Mouse (Mus musculus): ENCODE measurements around the gene Myl6. TPM values are rescaled to one million over a fixed set of nuclear protein-coding genes. Genes with fewer than 3 reads are reported as not detected.
"Not testable (repeated sequence)": the region's sequence is repeated elsewhere in the genome, so short reads cannot be mapped to it uniquely, and the experiment has no call there.

Myl6 gene
- polyA plus RNA-seq, 1 experiment from 2014 or later, result 1,269 TPM

DNA sequence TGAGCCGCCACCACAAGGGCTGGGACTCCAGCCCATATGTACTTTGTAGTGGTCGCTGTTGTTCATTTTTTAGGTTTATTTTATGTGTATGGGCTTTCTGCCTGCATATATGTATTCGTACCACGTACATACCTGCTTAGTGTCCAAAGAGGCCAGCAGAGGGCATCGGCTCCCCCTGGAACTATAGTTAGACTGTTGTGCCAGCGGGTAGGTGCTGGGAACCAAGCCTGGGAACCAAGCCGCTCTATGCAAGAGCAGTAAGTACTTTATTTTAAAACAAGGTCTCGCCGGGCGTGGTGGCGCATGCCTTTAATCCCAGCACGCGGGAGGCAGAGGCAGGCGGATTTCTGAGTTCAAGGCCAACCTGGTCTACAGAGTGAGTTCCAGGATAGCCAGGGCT lies 12.0 kb upstream of the Myl6 start:
- Histone ChIP-seq H3K4me3 (no peak overlapping the region), H3K36me3 (peaks cover 19% of the 10 kb centered on the region), H3K9ac (no peak overlapping the region), H3K27ac (no peak overlapping the region), H3K9me3 (no peaks in the 10 kb centered on the region), H3K27me3 (no peaks in the 10 kb centered on the region), H3K4me1 (no peaks in the 10 kb centered on the region), H3K4me2 (no peak overlapping the region)
- ATAC-seq (ENCODE audit: insufficient number of reproducible peaks, low FRiP score, low TSS enrichment, low read depth), result no peak
- 93% methylated on average over 14 of the region's 14 CpGs for WGBS

DNA sequence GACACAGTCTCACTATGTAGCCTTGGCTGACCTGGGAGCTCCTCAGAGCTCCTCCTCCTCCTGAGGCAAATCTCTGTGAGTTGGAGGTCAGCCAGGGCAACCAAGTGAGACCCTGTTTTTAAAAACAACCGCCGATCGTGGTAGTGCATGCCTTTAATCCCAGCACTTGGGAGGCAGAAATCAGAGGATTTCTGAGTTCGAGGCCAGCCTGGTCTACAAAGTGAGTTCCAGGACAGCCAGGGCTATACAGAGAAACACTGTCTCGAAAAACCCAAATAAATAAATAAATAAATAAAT lies 11.4 kb upstream of the Myl6 start:
- H3K36me3 ChIP-seq, result peaks cover 14% of the 10 kb centered on the region
- H3K4me2 ChIP-seq; H3K27me3 ChIP-seq; ATAC-seq (ENCODE audit: insufficient number of reproducible peaks, low FRiP score, low TSS enrichment, low read depth); H3K4me1 ChIP-seq; H3K27ac ChIP-seq; H3K9me3 ChIP-seq; H3K9ac ChIP-seq; H3K4me3 ChIP-seq: not testable (repeated sequence)
- 84% methylated on average over 5 of the region's 5 CpGs for WGBS

DNA sequence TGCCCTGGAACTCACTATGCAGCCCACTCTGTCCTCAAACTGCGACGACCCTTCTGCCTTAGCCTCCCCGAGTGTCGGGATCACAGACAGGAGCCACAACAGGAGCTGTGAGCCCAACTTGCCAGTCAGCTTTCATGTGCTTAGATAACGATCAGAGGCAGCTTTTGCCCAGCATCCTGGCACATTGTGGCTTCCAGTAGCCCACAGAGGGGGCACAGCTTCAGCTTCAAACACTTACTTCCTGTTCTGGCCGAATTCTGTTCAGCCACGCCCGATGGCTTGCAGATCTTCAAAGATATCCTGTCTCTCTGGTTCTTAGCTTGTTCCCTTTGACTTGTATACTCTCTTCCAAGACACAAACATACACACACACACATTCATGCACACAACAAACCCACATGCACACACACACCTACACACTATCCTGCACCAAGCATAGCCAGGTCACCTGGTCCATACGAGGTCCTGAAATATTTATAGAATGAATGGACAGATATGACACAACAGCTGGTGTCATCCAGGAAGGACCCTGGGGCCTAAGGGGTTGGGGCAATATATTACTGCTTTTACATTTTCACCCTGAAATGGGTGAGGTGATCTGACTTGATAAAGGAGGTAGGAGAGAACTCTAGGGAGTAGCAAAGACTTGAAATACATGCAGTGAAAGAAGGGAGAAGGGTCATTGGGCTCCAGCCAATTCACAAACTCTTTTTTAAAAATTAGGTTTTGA lies 10.9 kb upstream of the Myl6 start:
- ATAC-seq (ENCODE audit: insufficient number of reproducible peaks, low FRiP score, low TSS enrichment, low read depth), result no peak
- H3K27me3 ChIP-seq, result no peaks in the 10 kb centered on the region
- H3K4me1 ChIP-seq, result no peaks in the 10 kb centered on the region
- no peak overlapping the region for H3K9ac ChIP-seq
- 72% methylated on average over 9 of the region's 9 CpGs for WGBS
- no peak overlapping the region for H3K4me3 ChIP-seq
- H3K27ac ChIP-seq, result no peak overlapping the region
- H3K36me3 ChIP-seq, result peaks cover 9% of the 10 kb centered on the region
- no peak overlapping the region for H3K4me2 ChIP-seq
- no peaks in the 10 kb centered on the region for H3K9me3 ChIP-seq

DNA sequence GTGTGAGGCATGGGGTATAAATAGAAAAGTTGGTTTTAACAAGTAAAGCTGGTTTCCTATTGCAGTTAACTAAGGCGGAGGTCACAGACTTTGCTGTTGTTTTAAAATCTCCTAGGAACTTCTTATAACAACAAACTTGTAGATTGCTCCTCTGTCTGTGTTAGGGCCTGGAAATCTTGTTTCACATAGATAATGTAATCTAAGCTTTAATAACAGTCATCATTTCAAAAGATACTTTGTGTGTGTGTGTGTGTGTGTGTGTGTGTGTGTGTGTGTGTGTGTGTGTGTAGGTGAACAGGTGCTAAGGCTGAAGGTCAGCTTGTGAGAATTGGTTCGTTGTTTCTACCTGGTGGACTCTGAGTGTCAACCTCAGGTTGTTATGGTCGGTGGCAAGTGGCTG lies 10.1 kb upstream of the Myl6 start:
- Histone ChIP-seq H3K36me3 (peaks cover under 1% of the 10 kb centered on the region), H3K4me1 (0 out of 2 replicates have a peak, but pooled peaks cover 6% of the 10 kb centered on the region), H3K9ac (no peak overlapping the region), H3K4me3 (no peak overlapping the region), H3K9me3 (no peaks in the 10 kb centered on the region), H3K27ac (no peak overlapping the region), H3K27me3 (no peaks in the 10 kb centered on the region), H3K4me2 (no peak overlapping the region)
- ATAC-seq (ENCODE audit: insufficient number of reproducible peaks, low FRiP score, low TSS enrichment, low read depth), result no peak
- 66% methylated on average over 3 of the region's 3 CpGs for WGBS

DNA sequence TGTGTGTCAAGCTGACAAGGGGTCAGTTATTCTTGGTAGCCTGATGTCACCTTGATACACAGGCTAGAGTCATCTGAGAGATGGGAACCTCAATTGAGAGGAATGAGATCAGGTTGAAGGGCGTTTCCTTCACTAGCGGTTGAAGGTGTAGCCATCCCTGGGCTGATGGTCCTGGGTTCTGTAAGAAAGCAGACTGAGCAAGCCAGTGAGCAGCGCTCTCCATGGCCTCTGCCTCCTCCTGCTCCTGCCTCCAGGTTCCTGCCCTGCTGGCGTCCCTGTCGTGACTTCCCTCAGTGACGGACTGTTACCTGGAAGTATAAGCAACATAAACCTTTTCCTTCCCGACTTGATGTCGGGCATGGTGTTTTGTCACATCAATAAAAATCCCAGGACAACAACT lies 9.6 kb upstream of the Myl6 start:
- Histone ChIP-seq H3K4me3 (no peak overlapping the region), H3K4me1 (0 out of 2 replicates have a peak, but pooled peaks cover 6% of the 10 kb centered on the region), H3K27me3 (no peaks in the 10 kb centered on the region), H3K9me3 (no peaks in the 10 kb centered on the region), H3K4me2 (no peak overlapping the region), H3K27ac (no peak overlapping the region), H3K9ac (no peak overlapping the region), H3K36me3 (no peaks in the 10 kb centered on the region; the same call in 1 of the 2 replicates)
- 65% methylated on average over 8 of the region's 8 CpGs for WGBS
- ATAC-seq (ENCODE audit: insufficient number of reproducible peaks, low FRiP score, low TSS enrichment, low read depth), result no peak

DNA sequence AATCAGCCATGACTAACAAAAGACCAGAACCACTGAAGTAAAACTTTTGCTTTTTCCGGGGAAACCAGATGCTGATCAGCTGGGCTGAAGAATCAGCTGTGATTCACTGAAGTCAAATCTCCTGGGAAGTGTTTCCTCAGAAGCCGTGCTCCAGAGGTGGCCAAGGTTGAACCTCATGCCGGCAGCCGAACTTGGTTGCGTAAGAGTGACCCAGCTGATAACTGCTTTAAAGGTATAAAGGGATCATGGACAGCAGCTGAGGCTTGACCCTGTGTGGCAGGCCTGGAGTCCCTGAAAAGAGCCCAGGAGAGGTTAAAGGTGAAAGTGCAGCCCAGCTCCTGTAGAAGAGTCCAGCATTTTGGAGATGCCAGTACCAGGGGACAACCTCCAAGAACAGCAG lies 8.4 kb upstream of the Myl6 start:
- Histone ChIP-seq H3K27ac (no peak overlapping the region), H3K9me3 (no peaks in the 10 kb centered on the region), H3K4me2 (no peak overlapping the region), H3K36me3 (no peaks in the 10 kb centered on the region; the same call in 1 of the 2 replicates), H3K4me3 (no peak overlapping the region), H3K27me3 (no peaks in the 10 kb centered on the region), H3K4me1 (peaks cover 12% of the 10 kb centered on the region), H3K9ac (no peak overlapping the region)
- no peak for ATAC-seq (ENCODE audit: insufficient number of reproducible peaks, low FRiP score, low TSS enrichment, low read depth)
- WGBS, result 73% methylated on average over 5 of the region's 5 CpGs

DNA sequence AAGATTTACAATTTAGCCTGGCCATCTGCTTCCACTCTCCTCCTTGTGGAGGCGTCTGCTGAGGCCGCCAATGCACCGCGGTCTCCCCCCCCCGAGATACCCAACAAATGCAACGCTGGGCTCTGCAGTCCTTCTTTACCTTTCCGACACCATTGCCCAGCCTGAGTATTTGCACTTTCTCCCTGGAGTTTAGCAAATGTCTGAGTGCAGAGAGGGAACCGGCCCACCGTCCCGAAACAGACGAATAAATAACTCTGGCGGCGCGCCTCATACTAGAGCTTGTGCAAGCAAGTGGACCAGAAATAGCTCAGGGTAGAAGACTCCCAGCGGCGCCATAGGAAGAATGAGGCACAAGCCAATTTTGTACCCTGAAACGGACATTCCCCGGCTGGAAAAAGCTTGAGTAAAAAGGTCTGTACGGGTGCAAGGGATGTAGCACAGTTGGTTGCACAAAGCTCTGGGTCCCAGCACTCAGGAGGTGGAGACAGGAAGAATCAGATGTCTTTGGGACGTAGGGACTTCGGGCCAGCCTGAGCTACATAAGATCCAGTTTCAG lies 5.2 kb upstream of the Myl6 start:
- Histone ChIP-seq H3K9me3 (no peaks in the 10 kb centered on the region), H3K36me3 (no peaks in the 10 kb centered on the region), H3K27ac (peak overlapping the region; percentile 92), H3K4me2 (peak overlapping the region; percentile 69), H3K4me1 (peaks cover 23% of the 10 kb centered on the region), H3K4me3 (peak overlapping the region; percentile 58), H3K9ac (peak overlapping the region; percentile 50), H3K27me3 (no peaks in the 10 kb centered on the region)
- WGBS, result 2% methylated on average over 21 of the region's 21 CpGs
- ATAC-seq (ENCODE audit: insufficient number of reproducible peaks, low FRiP score, low TSS enrichment, low read depth), result 0 out of 2 replicates have a peak, but pooled peaks have one; percentile 9

DNA sequence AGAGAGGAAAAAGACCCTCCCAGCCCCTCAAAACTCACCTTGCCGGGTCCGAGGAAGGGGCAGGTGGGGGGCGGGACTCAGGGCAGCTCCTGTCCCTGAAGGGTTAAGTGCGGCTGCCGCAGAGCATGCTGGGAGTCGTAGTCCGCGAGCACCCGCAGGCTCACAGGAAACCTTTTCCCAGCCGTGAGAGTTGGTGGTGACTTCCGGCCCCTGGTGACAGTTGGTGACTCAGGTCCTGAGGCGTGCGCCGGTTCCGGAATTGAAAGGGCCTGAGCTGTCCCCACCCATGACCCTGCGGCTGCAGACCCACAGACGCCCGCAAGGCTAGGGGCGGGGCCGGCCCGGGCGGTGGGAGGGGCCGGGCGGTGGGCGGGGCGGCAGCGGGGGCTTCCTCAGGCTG lies 4.6 kb upstream of the Myl6 start, which contains the start of gene Myl6b:
TSS of gene Myl6b (minus strand) at position 96 of the 400 bp plus-strand sequence.
- Histone ChIP-seq H3K9me3 (no peaks in the 10 kb centered on the region), H3K27ac (peak within 1 kb of the TSS; percentile 92), H3K36me3 (no peaks in the 10 kb centered on the region), H3K4me2 (peak within 1 kb of the TSS; percentile 69), H3K4me3 (peak within 1 kb of the TSS; percentile 58), H3K9ac (peak within 1 kb of the TSS; percentile 50), H3K27me3 (no peaks in the 10 kb centered on the region), H3K4me1 (peaks cover 23% of the 10 kb centered on the region)
- ATAC-seq (ENCODE audit: insufficient number of reproducible peaks, low FRiP score, low TSS enrichment, low read depth), result peak; percentile 83
- WGBS, result 0% methylated on average over 27 of the region's 27 CpGs

DNA sequence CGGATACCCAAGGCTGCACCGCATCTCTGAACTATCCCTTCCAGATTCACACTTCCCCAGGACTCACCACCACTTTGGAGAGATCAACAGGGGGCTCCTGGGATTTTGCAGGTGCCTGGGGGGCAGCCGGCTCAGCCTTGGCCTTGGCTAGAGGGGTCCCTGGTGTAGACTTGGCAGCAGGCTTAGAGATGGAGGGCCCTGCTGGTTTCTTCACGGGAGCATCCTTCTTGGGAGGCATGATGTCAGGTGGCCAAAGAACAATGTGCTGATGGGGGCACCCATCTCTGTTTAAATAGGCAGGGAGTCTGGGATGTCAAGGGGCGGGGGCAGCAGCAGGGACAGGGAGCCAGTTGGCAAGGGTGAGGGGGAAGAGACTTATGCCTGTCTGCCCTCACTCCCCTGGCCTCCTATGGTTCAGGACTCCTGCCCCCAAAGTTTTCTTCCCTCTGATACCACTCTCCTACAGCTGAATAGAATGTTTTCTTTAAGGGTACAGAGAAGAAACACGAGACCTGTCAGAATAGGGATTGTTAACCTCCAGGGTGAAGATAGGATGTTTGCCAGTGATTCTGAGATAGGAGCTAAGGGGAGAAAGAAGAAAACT lies 3.3 kb upstream of the Myl6 start:
- H3K9ac ChIP-seq, result no peak overlapping the region
- no peak for ATAC-seq (ENCODE audit: insufficient number of reproducible peaks, low FRiP score, low TSS enrichment, low read depth)
- H3K36me3 ChIP-seq, result no peaks in the 10 kb centered on the region
- H3K27me3 ChIP-seq, result no peaks in the 10 kb centered on the region
- H3K4me2 ChIP-seq, result 0 out of 2 replicates have a peak overlapping the region, but pooled peaks have one; percentile 5
- no peak overlapping the region for H3K4me3 ChIP-seq
- no peaks in the 10 kb centered on the region for H3K9me3 ChIP-seq
- 46% methylated on average over 6 of the region's 6 CpGs for WGBS
- peaks cover 27% of the 10 kb centered on the region for H3K4me1 ChIP-seq
- no peak overlapping the region for H3K27ac ChIP-seq

DNA sequence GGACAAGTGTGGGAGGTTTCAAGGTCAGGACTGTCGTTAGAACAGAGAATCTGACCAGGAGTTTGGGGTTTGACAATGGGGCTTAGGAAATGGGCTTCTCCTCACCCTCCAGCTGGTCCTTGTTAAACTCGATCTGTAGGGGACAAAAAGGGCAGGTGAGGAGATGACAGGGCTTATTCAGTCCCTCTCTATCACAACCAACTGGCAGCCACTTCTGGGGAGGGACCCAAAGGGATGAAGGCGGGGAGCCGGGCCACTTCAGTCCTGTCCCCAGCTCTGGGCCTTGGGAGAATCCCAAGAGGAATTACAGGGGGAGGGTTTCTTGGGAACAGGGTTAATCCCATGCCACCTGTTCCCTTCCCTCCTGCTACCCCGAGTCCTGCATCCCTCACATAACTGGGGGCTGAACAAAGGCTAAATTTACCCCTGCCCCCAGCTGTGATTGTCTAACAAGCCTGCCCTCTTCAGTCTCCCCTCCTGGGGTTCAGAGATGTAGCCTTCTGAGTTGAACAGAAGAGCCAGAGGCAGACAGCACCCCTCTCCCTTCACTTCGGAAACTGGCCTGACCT lies 2.6 kb upstream of the Myl6 start:
- no peak overlapping the region for H3K4me3 ChIP-seq
- WGBS, result 39% methylated on average over 6 of the region's 6 CpGs
- ATAC-seq (ENCODE audit: insufficient number of reproducible peaks, low FRiP score, low TSS enrichment, low read depth), result no peak
- no peaks in the 10 kb centered on the region for H3K27me3 ChIP-seq
- peaks cover 33% of the 10 kb centered on the region for H3K4me1 ChIP-seq
- no peak overlapping the region for H3K9ac ChIP-seq
- H3K27ac ChIP-seq, result no peak overlapping the region; the same call in 1 of the 2 replicates
- no peaks in the 10 kb centered on the region for H3K9me3 ChIP-seq
- no peak overlapping the region for H3K4me2 ChIP-seq
- H3K36me3 ChIP-seq, result peaks cover 4% of the 10 kb centered on the region

DNA sequence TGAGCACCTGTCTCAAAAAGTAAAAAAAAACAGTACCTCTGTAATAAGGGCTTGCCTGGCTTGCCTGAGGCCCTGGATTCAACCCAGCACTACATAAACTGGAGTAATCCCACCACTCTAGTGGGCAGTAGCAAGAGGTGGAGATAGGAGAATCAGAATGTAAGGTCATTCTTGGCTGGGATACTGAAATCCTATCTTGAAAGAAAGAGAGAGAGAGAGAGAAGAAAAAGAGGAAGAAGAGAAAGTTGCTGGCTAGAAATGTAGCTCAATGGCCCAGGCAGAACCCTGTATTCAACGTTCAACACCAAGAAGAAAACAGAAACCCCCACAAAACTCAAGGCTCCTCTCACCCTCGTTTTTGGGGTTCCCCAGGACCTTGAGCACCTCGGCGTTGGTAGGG lies 2.0 kb upstream of the Myl6 start:
- no peak overlapping the region for H3K9ac ChIP-seq
- H3K27ac ChIP-seq, result no peak overlapping the region; the same call in 1 of the 2 replicates
- H3K4me2 ChIP-seq, result no peak overlapping the region
- H3K36me3 ChIP-seq, result peaks cover 11% of the 10 kb centered on the region
- no peaks in the 10 kb centered on the region for H3K27me3 ChIP-seq
- H3K4me3 ChIP-seq, result no peak overlapping the region
- H3K9me3 ChIP-seq, result no peaks in the 10 kb centered on the region
- H3K4me1 ChIP-seq, result peaks cover 40% of the 10 kb centered on the region
- ATAC-seq (ENCODE audit: insufficient number of reproducible peaks, low FRiP score, low TSS enrichment, low read depth), result no peak
- WGBS, result 68% methylated on average over 4 of the region's 4 CpGs

DNA sequence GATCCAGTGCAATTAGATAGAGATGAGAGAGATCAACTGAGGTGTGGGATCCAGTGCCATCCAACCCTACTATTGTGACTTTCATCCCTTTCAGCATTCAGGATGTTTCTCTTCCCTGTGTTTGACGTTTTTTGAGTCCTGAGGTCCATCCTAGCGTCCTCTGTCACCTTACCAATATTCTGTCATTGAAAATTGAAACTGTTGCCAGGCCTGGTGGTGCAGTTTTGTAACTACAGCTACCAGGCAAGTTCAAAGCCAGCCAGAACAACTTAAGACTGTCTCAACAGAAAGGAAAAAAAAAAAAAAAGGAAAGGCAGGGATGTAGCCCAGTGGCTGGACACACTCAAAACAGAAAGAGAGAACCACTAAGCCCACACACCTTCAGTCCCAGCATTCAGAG lies 1.3 kb upstream of the Myl6 start:
- Histone ChIP-seq H3K4me3 (peak overlapping the region; percentile 83), H3K4me1 (peaks cover 46% of the 10 kb centered on the region), H3K9ac (no peak overlapping the region), H3K27ac (no peak overlapping the region), H3K27me3 (no peaks in the 10 kb centered on the region), H3K4me2 (peak overlapping the region; percentile 64), H3K36me3 (peaks cover 16% of the 10 kb centered on the region), H3K9me3 (no peaks in the 10 kb centered on the region)
- 70% methylated on average over 2 of the region's 2 CpGs for WGBS
- ATAC-seq (ENCODE audit: insufficient number of reproducible peaks, low FRiP score, low TSS enrichment, low read depth), result no peak

Measured in limb, embryonic 15.5 days (tissue).